Mouse (Mus musculus) intestine, embryonic 14.5 days (tissue): ENCODE measurements around the gene Spty2d1. TPM values are rescaled to one million over a fixed set of nuclear protein-coding genes. Genes with fewer than 3 reads are reported as not detected.

ENCODE experiments used
- ATAC-seq: fragments of 200-750 bp; cut with Nextera tagmentation; replicated peaks from 2 replicates; pipeline ENCODE4 v1.8.0; 2017; ENCODE audit warnings: low read depth, moderate number of reproducible peaks, moderate TSS enrichment, moderate library complexity; ENCODE audit not compliant: low FRiP score, low TSS enrichment
- DNase-seq: peaks from one replicate; pipeline ENCODE4 v3.0.0-alpha.2; 2018; ENCODE audit warnings: low spot score
- H3K27ac ChIP-seq: fragments of 300-500 bp; sonication (generic); 2 replicates; pipeline ENCODE4 v1.5.1; 2014; ENCODE audit warnings: low read depth, mild to moderate bottlenecking, control low read depth
- H3K27me3 ChIP-seq: fragments of 300-500 bp; sonication (generic); replicated peaks from 2 replicates; pipeline ENCODE4 v1.6.1; 2014; ENCODE audit warnings: low read length, control low read depth; ENCODE audit not compliant: control insufficient read depth, insufficient read depth
- H3K36me3 ChIP-seq: fragments of 300-500 bp; sonication (generic); 2 replicates; pipeline ENCODE4 v1.6.1; 2014; ENCODE audit warnings: low read length, control low read depth; ENCODE audit not compliant: control insufficient read depth, insufficient read depth
- H3K4me1 ChIP-seq: fragments of 300-500 bp; sonication (generic); replicated peaks from 2 replicates; pipeline ENCODE4 v1.6.1; 2014; ENCODE audit warnings: low read length, control low read depth, mixed read lengths; ENCODE audit not compliant: control insufficient read depth, insufficient read depth
- H3K4me2 ChIP-seq: fragments of 300-500 bp; sonication (generic); 2 replicates; pipeline ENCODE4 v1.6.1; 2014; ENCODE audit warnings: low read length
- H3K4me3 ChIP-seq: fragments of 300-500 bp; sonication (generic); 2 replicates; pipeline ENCODE4 v1.5.1; 2014; ENCODE audit warnings: low read depth, low read length, control low read depth, mixed read lengths
- H3K9ac ChIP-seq: fragments of 300-500 bp; sonication (generic); 2 replicates; pipeline ENCODE4 v1.6.1; 2014; ENCODE audit warnings: mild to moderate bottlenecking, low read length
- H3K9me3 ChIP-seq: fragments of 300-500 bp; sonication (generic); 2 replicates; pipeline ENCODE4 v1.6.1; 2016; ENCODE audit warnings: low read length, control low read depth; ENCODE audit not compliant: control insufficient read depth
- WGBS: fragments of 180-500 bp; shearing (Covaris S2); extraction: QIAGEN DNeasy Blood & Tissue Kit; methylation state at CpG from one replicate; pipeline ENCODE4 v1.1.7; 2014; 5-methylcytosine and 5-hydroxymethylcytosine counted together
- polyA plus RNA-seq: library from polyadenylated mRNA; unstranded; fragments of >200 nt; fragmentation: Nextera tagmentation; extraction: Ambion mirVana; gene quantifications from 2 replicates; pipeline ENCODE4 v1.2.1, GENCODE M21; 2014

Spty2d1 gene
- polyA plus RNA-seq, 1 experiment from 2014 or later = 18.0 TPM

DNA sequence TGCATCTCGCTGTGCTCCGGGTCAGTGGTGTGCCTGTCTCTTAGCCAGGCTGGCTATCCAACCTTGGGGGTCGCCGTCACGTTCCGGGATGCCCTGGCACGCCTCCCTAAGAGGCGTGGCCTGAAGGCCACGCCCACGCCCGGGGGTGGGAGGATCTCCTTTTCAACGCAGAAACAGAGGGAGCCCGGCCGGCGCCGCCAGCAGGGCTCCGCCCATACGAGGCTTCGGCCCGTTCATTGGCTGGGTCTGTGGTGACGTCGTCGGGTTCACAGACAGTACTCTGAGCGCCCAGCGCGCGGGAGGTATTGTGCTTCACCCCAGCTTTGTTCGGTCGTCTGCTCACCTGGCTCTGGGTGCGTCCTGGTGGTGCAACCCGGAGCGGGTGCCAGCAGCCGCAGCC, 42.2 kb upstream of the Spty2d1 start, which contains the start of gene Tmem86a:
Gene Tmem86a (plus strand): TSS at position 236 of the 400 bp plus-strand sequence.
- peak; percentile 99 for ATAC-seq
- DNase-seq = peak; percentile 99
- Histone ChIP-seq H3K4me3 (peak within 1 kb of the TSS; percentile 91), H3K4me1 (peaks cover 23% of the 10 kb centered on the region), H3K36me3 (peaks cover 17% of the 10 kb centered on the region; the same call in 1 of the 2 replicates), H3K9me3 (no peaks in the 10 kb centered on the region), H3K9ac (peak within 1 kb of the TSS; percentile 86), H3K27me3 (no peaks in the 10 kb centered on the region), H3K4me2 (peak within 1 kb of the TSS; percentile 93), H3K27ac (peak within 1 kb of the TSS; percentile 97)
- under 1% methylated on average over 33 of the region's 33 CpGs for WGBS

DNA sequence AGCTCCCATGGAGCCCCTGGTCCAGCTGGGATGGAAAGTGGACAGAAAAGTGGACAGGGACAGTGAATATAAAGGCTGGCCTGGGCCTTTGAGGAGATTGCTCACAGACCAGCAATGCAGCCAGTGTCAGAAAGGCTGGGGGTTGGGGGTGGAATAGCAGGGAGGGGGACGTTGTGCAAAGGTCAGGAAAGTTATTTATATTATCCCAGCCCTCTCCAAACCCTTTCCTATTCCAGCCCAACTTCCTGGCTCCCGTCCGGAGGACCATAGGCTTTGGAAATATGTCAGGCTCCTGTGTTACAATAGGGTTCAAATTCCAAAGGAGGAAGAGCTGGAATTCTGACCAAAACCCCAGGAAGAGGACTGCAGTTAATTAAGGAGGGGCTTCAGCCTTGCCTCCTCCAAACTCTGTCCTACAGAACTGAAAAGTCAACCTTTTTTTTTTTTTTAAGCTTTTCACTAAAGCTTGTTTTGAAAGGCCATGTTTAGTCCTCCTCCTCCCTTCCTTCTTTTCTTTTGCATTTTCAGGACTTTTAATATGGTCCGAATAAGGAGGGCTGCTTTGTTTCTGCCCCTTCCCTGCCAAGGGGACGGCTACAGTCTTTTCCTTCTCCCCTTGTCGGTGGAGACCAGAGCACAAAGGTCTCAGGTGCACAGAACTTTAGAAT, 34.7 kb upstream of the Spty2d1 start:
- H3K9me3 ChIP-seq = no peaks in the 10 kb centered on the region
- DNase-seq = no peak
- H3K4me1 ChIP-seq = peaks cover 13% of the 10 kb centered on the region
- H3K36me3 ChIP-seq = no peaks in the 10 kb centered on the region
- H3K9ac ChIP-seq = no peak overlapping the region
- no peaks in the 10 kb centered on the region for H3K27me3 ChIP-seq
- WGBS = 28% methylated on average over 6 of the region's 6 CpGs
- H3K4me2 ChIP-seq = no peak overlapping the region
- ATAC-seq = no peak
- H3K4me3 ChIP-seq = no peak overlapping the region
- peak overlapping the region; percentile 52; the same call in 1 of the 2 replicates for H3K27ac ChIP-seq

- WGBS = 76% methylated on average over 4 of the region's 4 CpGs
- ATAC-seq (no peak), DNase-seq (no peak)
- no peaks in the 10 kb centered on the region for H3K9me3 ChIP-seq
- H3K4me2 ChIP-seq = no peak overlapping the region
- no peak overlapping the region for H3K27ac ChIP-seq
- no peak overlapping the region for H3K4me3 ChIP-seq
- no peak overlapping the region for H3K9ac ChIP-seq
- peaks cover 13% of the 10 kb centered on the region for H3K4me1 ChIP-seq
- H3K36me3 ChIP-seq = no peaks in the 10 kb centered on the region
- no peaks in the 10 kb centered on the region for H3K27me3 ChIP-seq
Observed at GRCm38 (mm10) chr7:47042121-47042520, 33.9 kb upstream of the Spty2d1 start.

DNA sequence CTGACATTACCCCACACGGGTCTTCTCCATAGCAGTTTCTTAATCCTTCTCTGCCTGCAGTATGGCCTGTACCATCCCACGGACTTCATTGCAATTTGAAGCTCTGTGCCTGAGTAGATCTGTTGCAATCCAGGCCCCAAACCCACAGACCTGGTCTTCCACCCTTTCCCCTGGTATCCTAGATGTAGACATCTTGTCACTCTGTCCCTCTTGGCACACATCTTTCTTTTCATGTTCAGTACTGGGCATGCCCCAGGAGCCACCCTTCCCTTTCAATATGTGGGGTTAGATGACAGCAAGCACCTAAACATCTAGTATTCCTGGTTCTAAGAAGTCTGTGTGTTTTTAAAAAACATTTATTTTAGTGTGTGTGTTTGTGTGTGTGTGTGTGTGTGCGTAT, 33.5 kb upstream of the Spty2d1 start:
- no peak overlapping the region for H3K4me3 ChIP-seq
- no peak overlapping the region for H3K4me2 ChIP-seq
- no peaks in the 10 kb centered on the region for H3K27me3 ChIP-seq
- H3K4me1 ChIP-seq = peaks cover 13% of the 10 kb centered on the region
- H3K9ac ChIP-seq = no peak overlapping the region
- H3K27ac ChIP-seq = no peak overlapping the region
- ATAC-seq (no peak), DNase-seq (no peak)
- H3K36me3 ChIP-seq = no peaks in the 10 kb centered on the region
- WGBS = 89% methylated on average over 3 of the region's 3 CpGs
- H3K9me3 ChIP-seq = no peaks in the 10 kb centered on the region

- no peaks in the 10 kb centered on the region for H3K36me3 ChIP-seq
- H3K9me3 ChIP-seq = no peaks in the 10 kb centered on the region
- WGBS = 77% methylated on average over 8 of the region's 8 CpGs
- no peaks in the 10 kb centered on the region for H3K27me3 ChIP-seq
- ATAC-seq (no peak), DNase-seq (no peak)
- no peak overlapping the region for H3K4me2 ChIP-seq
- no peak overlapping the region for H3K27ac ChIP-seq
- H3K4me3 ChIP-seq = no peak overlapping the region
- no peaks in the 10 kb centered on the region for H3K4me1 ChIP-seq
- H3K9ac ChIP-seq = no peak overlapping the region
Observed at GRCm38 (mm10) chr7:47035426-47035825, 27.2 kb upstream of the Spty2d1 start.

DNA sequence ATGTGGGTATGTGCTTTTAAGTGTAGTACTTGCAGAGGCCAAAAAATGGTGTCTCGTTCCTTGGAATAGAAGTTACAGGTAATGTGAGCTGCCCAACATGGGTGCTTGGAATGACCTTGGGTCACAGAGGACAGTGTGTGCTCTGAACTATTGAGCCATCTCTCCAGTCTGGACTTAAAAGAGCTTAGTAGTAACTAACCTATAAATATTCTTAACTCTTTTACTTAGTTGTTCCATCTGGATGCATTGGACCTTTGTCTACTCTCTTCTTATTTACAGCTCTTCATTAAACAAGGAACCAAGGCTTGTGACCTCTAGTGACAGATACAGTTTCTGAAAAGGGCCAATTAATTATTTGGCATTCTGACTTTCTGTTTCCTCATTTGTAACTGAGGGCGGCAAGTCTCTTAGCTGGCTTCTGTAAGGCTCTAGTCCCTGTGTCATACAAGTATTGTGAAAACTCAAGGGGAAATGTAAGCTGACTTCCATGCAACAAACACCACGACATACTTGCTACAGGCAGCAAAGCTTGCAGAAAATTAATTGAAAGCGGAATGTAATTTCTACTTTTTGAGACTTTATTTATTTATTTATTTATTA, 26.7 kb upstream of the Spty2d1 start:
- WGBS = 85% methylated on average over 4 of the region's 4 CpGs
- H3K36me3 ChIP-seq = no peaks in the 10 kb centered on the region
- ATAC-seq (no peak), DNase-seq (no peak)
- no peak overlapping the region for H3K9ac ChIP-seq
- H3K4me1 ChIP-seq = no peaks in the 10 kb centered on the region
- H3K27ac ChIP-seq = no peak overlapping the region
- no peaks in the 10 kb centered on the region for H3K9me3 ChIP-seq
- H3K4me2 ChIP-seq = no peak overlapping the region
- H3K27me3 ChIP-seq = no peaks in the 10 kb centered on the region
- no peak overlapping the region for H3K4me3 ChIP-seq

GRCm38 (mm10) chr7:47031371-47031770, 23.2 kb upstream of the Spty2d1 start:
- no peak overlapping the region for H3K9ac ChIP-seq
- no peaks in the 10 kb centered on the region for H3K27me3 ChIP-seq
- H3K4me3 ChIP-seq = no peak overlapping the region
- H3K4me2 ChIP-seq = no peak overlapping the region
- no peaks in the 10 kb centered on the region for H3K4me1 ChIP-seq
- 82% methylated on average over 4 of the region's 4 CpGs for WGBS
- no peaks in the 10 kb centered on the region for H3K36me3 ChIP-seq
- H3K9me3 ChIP-seq = no peaks in the 10 kb centered on the region
- DNase-seq (no peak), ATAC-seq (no peak)
- no peak overlapping the region for H3K27ac ChIP-seq

GRCm38 (mm10) chr7:47030517-47031193, 22.4 kb upstream of the Spty2d1 start:
- Histone ChIP-seq H3K4me2 (no peak overlapping the region), H3K4me3 (no peak overlapping the region), H3K27me3 (no peaks in the 10 kb centered on the region), H3K36me3 (no peaks in the 10 kb centered on the region), H3K9ac (no peak overlapping the region), H3K4me1 (no peaks in the 10 kb centered on the region), H3K27ac (no peak overlapping the region), H3K9me3 (no peaks in the 10 kb centered on the region)
- DNase-seq (no peak), ATAC-seq (no peak)
- 84% methylated on average over 9 of the region's 9 CpGs for WGBS
